Mouse (Mus musculus): ENCODE data around the gene Cnot1.

DNA sequence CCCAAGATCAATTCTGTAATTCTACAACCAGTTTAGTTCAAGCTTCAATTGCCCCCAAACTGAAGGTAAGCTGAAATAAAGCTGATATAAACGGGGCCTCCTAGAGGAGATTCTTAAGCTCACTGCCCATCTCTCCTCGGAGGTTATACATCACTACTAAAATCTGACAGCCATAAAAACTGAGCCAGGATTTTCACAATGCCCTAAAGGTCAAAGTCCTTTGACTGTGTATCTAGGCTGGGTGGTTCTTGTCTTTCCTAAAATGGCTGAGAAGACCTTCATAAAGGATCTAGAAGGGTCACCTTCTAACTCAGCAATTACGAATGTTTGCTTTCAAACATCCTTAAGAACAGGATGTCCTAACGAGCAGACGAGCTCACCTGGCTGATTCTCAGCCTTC lies 1.9 kb upstream of the Cnot1 start:
- TF ChIP-seq EP300 (optimal IDR thresholded peaks at IDR 0.05) (no peak), CTCF (IDR thresholded peaks at IDR 0.05; ENCODE audit: low read depth) (no peak)

All from stomach, postnatal 0 days (tissue).